Mouse (Mus musculus) hindbrain, embryonic 13.5 days (tissue): Measurements from ENCODE around the gene Dlk1. TPM values are rescaled to one million over a fixed set of nuclear protein-coding genes. Genes with fewer than 3 reads are reported as not detected.
"Not testable (repeated sequence)": the region's sequence is repeated elsewhere in the genome, so short reads cannot be mapped to it uniquely, and the experiment has no call there.

Source experiments
- ATAC-seq: fragments of 200-750 bp; cut with Nextera tagmentation; 2 replicates; pipeline ENCODE4 v1.8.0; 2017; ENCODE audit warnings: moderate TSS enrichment; ENCODE audit not compliant: low FRiP score
- H3K27ac ChIP-seq: fragments of 300-500 bp; sonication (generic); 2 replicates; pipeline ENCODE4 v1.5.1; 2015; ENCODE audit warnings: inconsistent platforms, mild to moderate bottlenecking, moderate library complexity
- H3K27me3 ChIP-seq: fragments of 300-500 bp; sonication (generic); 2 replicates; pipeline ENCODE4 v1.6.1; 2015; ENCODE audit warnings: mild to moderate bottlenecking, inconsistent platforms
- H3K36me3 ChIP-seq: fragments of 300-500 bp; sonication (generic); 2 replicates; pipeline ENCODE4 v1.6.1; 2015; ENCODE audit warnings: mild to moderate bottlenecking, inconsistent platforms
- H3K4me1 ChIP-seq: fragments of 300-500 bp; sonication (generic); replicated peaks from 2 replicates; pipeline ENCODE4 v1.6.1; 2015; ENCODE audit warnings: inconsistent platforms
- H3K4me2 ChIP-seq: fragments of 300-500 bp; sonication (generic); 2 replicates; pipeline ENCODE4 v1.6.1; 2015; ENCODE audit warnings: inconsistent platforms, mild to moderate bottlenecking, moderate library complexity
- H3K4me3 ChIP-seq: fragments of 300-500 bp; sonication (generic); 2 replicates; pipeline ENCODE4 v1.5.1; 2015; ENCODE audit warnings: mild to moderate bottlenecking, inconsistent platforms
- H3K9ac ChIP-seq: fragments of 300-500 bp; sonication (generic); 2 replicates; pipeline ENCODE4 v1.6.1; 2015; ENCODE audit warnings: mild to moderate bottlenecking, inconsistent platforms
- H3K9me3 ChIP-seq: fragments of 300-500 bp; sonication (generic); 2 replicates; pipeline ENCODE4 v1.6.1; 2016; ENCODE audit warnings: inconsistent platforms
- WGBS: fragments of 180-500 bp; shearing (Covaris S2); methylation state at CpG from one replicate; pipeline ENCODE4 v1.1.7; 2015; 5-methylcytosine and 5-hydroxymethylcytosine counted together
- polyA plus RNA-seq: library from polyadenylated mRNA; unstranded; fragments of >200 nt; fragmentation: Nextera tagmentation; extraction: Ambion mirVana; gene quantifications from 2 replicates; pipeline ENCODE4 v1.2.1, GENCODE M21; 2015

Gene Dlk1
- polyA plus RNA-seq, 1 experiment from 2014 or later, result 88.0 TPM

GRCm38 (mm10) chr12:109458896-109459295, 6.3 kb downstream of the Dlk1 start:
- 0 out of 2 replicates have a peak overlapping the region, but pooled peaks have one; percentile 3 for H3K9ac ChIP-seq
- H3K27me3 ChIP-seq, result peaks cover 69% of the 10 kb centered on the region
- ATAC-seq, result no peak
- H3K9me3 ChIP-seq, result no peaks in the 10 kb centered on the region
- peak overlapping the region; percentile 36; the same call in 1 of the 2 replicates for H3K4me2 ChIP-seq
- no peak overlapping the region for H3K27ac ChIP-seq
- 11% methylated on average over 10 of the region's 10 CpGs for WGBS
- peaks cover 57% of the 10 kb centered on the region for H3K4me1 ChIP-seq
- H3K36me3 ChIP-seq, result no peaks in the 10 kb centered on the region
- H3K4me3 ChIP-seq, result no peak overlapping the region

GRCm38 (mm10) chr12:109459481-109460401, 7.1 kb downstream of the Dlk1 start:
- no peaks in the 10 kb centered on the region for H3K9me3 ChIP-seq
- no peaks in the 10 kb centered on the region for H3K36me3 ChIP-seq
- H3K4me1 ChIP-seq, result peaks cover 50% of the 10 kb centered on the region
- 0 out of 2 replicates have a peak overlapping the region, but pooled peaks have one; percentile 3 for H3K9ac ChIP-seq
- WGBS, result 24% methylated on average over 49 of the region's 49 CpGs
- H3K27me3 ChIP-seq, result peaks cover 61% of the 10 kb centered on the region
- H3K4me2 ChIP-seq, result peak overlapping the region; percentile 36
- ATAC-seq, result no peak
- no peak overlapping the region for H3K27ac ChIP-seq
- H3K4me3 ChIP-seq, result peak overlapping the region; percentile 8

GRCm38 (mm10) chr12:109462594-109462993, 10.0 kb downstream of the Dlk1 start:
- H3K36me3 ChIP-seq, result no peaks in the 10 kb centered on the region

GRCm38 (mm10) chr12:109467417-109467816, 14.8 kb downstream of the Dlk1 start:
- H3K4me3 ChIP-seq, H3K4me2 ChIP-seq, H3K4me1 ChIP-seq, H3K9ac ChIP-seq, H3K36me3 ChIP-seq, H3K27me3 ChIP-seq, H3K9me3 ChIP-seq, H3K27ac ChIP-seq, ATAC-seq: not testable (repeated sequence)
- WGBS, result 87% methylated on average over 4 of the region's 4 CpGs

More at GRCm38 (mm10) chr12:109462594-109462993, 10.0 kb downstream of the Dlk1 start:
- H3K27me3 ChIP-seq, result peaks cover 43% of the 10 kb centered on the region
- H3K4me1 ChIP-seq, result peaks cover 30% of the 10 kb centered on the region
- WGBS, result 72% methylated on average over 10 of the region's 10 CpGs
- no peak overlapping the region for H3K4me3 ChIP-seq
- ATAC-seq, result no peak
- no peaks in the 10 kb centered on the region for H3K9me3 ChIP-seq
- H3K9ac ChIP-seq, result no peak overlapping the region
- no peak overlapping the region for H3K4me2 ChIP-seq
- no peak overlapping the region for H3K27ac ChIP-seq

- Histone ChIP-seq H3K4me3 (no peak overlapping the region), H3K9me3 (no peaks in the 10 kb centered on the region), H3K27ac (no peak overlapping the region), H3K4me2 (no peak overlapping the region), H3K9ac (no peak overlapping the region), H3K27me3 (peaks cover 2% of the 10 kb centered on the region), H3K4me1 (0 out of 2 replicates have a peak, but pooled peaks cover 3% of the 10 kb centered on the region), H3K36me3 (no peaks in the 10 kb centered on the region)
- 90% methylated on average over 8 of the region's 8 CpGs for WGBS
- ATAC-seq, result no peak
These were observed 17.2 kb downstream of the Dlk1 start for GRCm38 (mm10) chr12:109469793-109470192.

GRCm38 (mm10) chr12:109472627-109473026, 20.0 kb downstream of the Dlk1 start:
- Histone ChIP-seq H3K27me3 (peaks cover 12% of the 10 kb centered on the region), H3K9ac (no peak overlapping the region), H3K27ac (no peak overlapping the region), H3K9me3 (no peaks in the 10 kb centered on the region), H3K4me3 (no peak overlapping the region), H3K4me2 (no peak overlapping the region), H3K36me3 (no peaks in the 10 kb centered on the region), H3K4me1 (no peaks in the 10 kb centered on the region)
- 89% methylated on average over 11 of the region's 11 CpGs for WGBS
- ATAC-seq, result no peak

- ATAC-seq, result no peak
- Histone ChIP-seq H3K36me3 (no peaks in the 10 kb centered on the region), H3K4me2 (no peak overlapping the region), H3K9me3 (no peaks in the 10 kb centered on the region), H3K4me3 (no peak overlapping the region), H3K4me1 (no peaks in the 10 kb centered on the region), H3K27me3 (peaks cover 15% of the 10 kb centered on the region), H3K9ac (no peak overlapping the region), H3K27ac (no peak overlapping the region)
- 56% methylated on average over 6 of the region's 6 CpGs for WGBS
These were observed 21.0 kb downstream of the Dlk1 start for GRCm38 (mm10) chr12:109473575-109473976.

- ATAC-seq, result no peak
- no peak overlapping the region for H3K9ac ChIP-seq
- no peak overlapping the region for H3K4me3 ChIP-seq
- H3K27me3 ChIP-seq, result peaks cover 15% of the 10 kb centered on the region
- WGBS, result 87% methylated on average over 9 of the region's 9 CpGs
- no peak overlapping the region for H3K27ac ChIP-seq
- no peak overlapping the region for H3K4me2 ChIP-seq
- no peaks in the 10 kb centered on the region for H3K4me1 ChIP-seq
- no peaks in the 10 kb centered on the region for H3K36me3 ChIP-seq
- H3K9me3 ChIP-seq, result no peaks in the 10 kb centered on the region
These were observed 21.6 kb downstream of the Dlk1 start for GRCm38 (mm10) chr12:109474187-109474606.

GRCm38 (mm10) chr12:109475501-109475900, 22.9 kb downstream of the Dlk1 start:
- no peaks in the 10 kb centered on the region for H3K36me3 ChIP-seq
- WGBS, result 87% methylated on average over 4 of the region's 4 CpGs
- no peaks in the 10 kb centered on the region for H3K4me1 ChIP-seq
- H3K9ac ChIP-seq, result no peak overlapping the region
- peaks cover 15% of the 10 kb centered on the region for H3K27me3 ChIP-seq
- no peak overlapping the region for H3K4me3 ChIP-seq
- no peak overlapping the region for H3K4me2 ChIP-seq
- no peaks in the 10 kb centered on the region for H3K9me3 ChIP-seq
- ATAC-seq, result no peak
- H3K27ac ChIP-seq, result no peak overlapping the region

GRCm38 (mm10) chr12:109486525-109486924, 33.9 kb downstream of the Dlk1 start:
- H3K4me3 ChIP-seq, result not testable (repeated sequence)

GRCm38 (mm10) chr12:109491701-109492100, 39.1 kb downstream of the Dlk1 start:
- Histone ChIP-seq H3K27ac (no peak overlapping the region), H3K4me1 (no peaks in the 10 kb centered on the region), H3K9me3 (no peaks in the 10 kb centered on the region), H3K9ac (no peak overlapping the region), H3K27me3 (no peaks in the 10 kb centered on the region), H3K36me3 (no peaks in the 10 kb centered on the region), H3K4me2 (no peak overlapping the region), H3K4me3 (no peak overlapping the region)
- no peak for ATAC-seq
- WGBS, result 82% methylated on average over 3 of the region's 3 CpGs

More at GRCm38 (mm10) chr12:109486525-109486924, 33.9 kb downstream of the Dlk1 start:
- H3K4me2 ChIP-seq, H3K9ac ChIP-seq, H3K9me3 ChIP-seq, H3K4me1 ChIP-seq, ATAC-seq, H3K27ac ChIP-seq, H3K27me3 ChIP-seq, H3K36me3 ChIP-seq: not testable (repeated sequence)
- 75% methylated on average over 1 of the region's 1 CpGs for WGBS

GRCm38 (mm10) chr12:109493381-109493780, 40.8 kb downstream of the Dlk1 start:
- Histone ChIP-seq H3K4me1 (no peaks in the 10 kb centered on the region), H3K4me3 (no peak overlapping the region), H3K9ac (no peak overlapping the region), H3K27ac (no peak overlapping the region), H3K27me3 (no peaks in the 10 kb centered on the region), H3K4me2 (no peak overlapping the region), H3K9me3 (no peaks in the 10 kb centered on the region), H3K36me3 (no peaks in the 10 kb centered on the region)
- ATAC-seq, result no peak
- WGBS, result 87% methylated on average over 9 of the region's 9 CpGs
